Mouse (Mus musculus): ENCODE results near the gene Ybx1.
"Not testable (repeated sequence)": the region's sequence is repeated elsewhere in the genome, so short reads cannot be mapped to it uniquely, and the experiment has no call there.

The Ybx1 gene

DNA sequence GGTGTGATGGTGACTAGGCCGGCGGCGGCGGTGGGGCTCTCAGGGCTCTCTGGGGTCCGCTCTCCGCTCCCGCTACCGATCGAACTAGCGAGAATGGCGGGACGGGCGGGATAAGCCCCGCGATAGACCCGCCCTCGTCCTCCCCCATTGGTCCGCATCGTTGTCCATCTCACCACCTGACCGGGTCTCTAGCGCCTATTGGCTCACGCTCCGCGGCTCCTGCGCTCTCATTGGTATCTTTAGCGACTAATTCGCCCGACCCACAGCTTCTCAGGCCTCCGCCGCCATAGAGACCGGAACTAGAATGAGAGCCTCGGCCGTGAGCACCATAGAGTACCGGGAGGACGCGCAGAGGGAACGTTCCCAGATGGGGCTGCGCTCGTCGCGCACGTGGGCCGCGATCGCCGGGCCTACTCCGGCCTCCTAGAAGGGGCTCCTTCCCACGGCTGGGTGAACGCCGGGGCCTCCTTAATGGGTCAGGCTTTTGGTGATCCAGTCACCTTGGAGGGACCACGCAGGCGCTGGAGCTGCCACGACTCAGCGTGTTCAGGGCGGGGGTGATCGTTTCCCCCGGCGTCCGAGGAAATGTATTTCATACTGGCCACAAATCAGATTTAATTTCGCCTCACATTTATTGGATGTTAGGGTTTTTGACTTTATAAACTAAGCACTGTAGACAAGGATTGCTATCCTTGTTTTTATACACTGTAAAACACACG, at the start of gene Ybx1:
TSS of gene Ybx1 (minus strand) at position 190 of the 719 bp plus-strand sequence.
- in situ Hi-C loops (cut with MboI) = no loop called here

DNA sequence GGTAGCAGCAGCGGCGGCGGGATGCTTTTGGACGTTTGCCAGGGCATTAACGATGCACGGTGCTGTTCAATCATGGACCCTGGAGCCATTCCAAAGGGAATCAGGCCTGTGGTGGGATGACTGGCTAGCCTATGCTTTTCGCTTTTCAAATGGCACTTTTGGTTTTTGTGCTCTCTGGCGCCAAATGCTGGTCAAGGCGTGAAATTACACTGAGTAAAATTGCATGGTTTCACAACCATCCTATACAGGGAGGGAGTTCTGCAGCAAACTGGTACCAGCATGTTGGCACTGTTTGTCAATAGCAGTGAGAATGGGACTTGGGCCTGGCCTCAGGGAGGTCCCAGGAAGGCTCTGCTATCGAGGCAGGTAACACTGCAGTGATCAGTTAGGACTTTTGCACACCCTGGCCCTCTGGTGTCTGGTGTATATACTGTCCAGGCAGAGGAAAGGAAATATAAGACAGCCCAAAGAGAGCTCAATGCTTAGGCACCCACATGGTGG, 44.5 kb upstream of the Ybx1 start:
- in situ Hi-C loops (cut with MboI) = no loop called here

DNA sequence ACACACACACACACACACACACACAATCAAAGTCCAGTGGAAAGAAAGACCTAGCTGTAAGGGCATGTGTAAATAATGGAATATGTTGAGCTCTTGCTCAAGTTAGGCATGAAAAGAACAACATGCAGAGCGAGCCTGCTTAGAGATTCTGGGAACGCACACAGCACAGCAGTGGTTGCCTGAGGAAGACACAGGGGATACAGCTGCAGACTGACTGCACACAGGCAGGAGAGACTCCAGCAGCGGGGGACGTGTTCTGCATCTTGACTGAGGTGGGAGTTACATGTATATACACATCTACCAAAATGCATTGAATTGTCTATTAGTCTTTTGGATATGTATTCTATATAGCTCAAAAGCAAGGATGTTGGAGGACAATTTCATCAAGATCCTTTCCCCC, 44.0 kb upstream of the Ybx1 start:
- in situ Hi-C loops (cut with MboI) = no loop called here

DNA sequence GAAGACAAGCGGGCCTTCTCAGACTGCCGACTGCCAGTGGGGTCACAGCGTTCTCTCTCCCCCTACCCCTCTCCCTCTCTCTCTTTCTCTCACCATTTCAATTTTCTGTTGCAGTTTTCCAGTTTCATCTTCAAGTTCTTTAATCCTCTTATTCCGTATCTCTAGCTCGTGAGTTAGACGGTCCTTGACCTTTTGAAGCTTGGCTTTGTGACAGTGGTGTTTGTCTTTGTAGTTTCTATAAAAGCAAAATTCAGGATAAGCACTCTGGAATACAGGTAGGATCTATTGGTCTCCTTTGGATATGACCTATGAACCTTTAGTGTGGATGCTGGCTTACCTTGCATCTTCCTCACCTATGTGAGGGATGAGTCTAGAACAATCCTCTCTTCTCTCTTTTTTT, 39.1 kb upstream of the Ybx1 start:
- in situ Hi-C loops (cut with MboI) = no loop called here

DNA sequence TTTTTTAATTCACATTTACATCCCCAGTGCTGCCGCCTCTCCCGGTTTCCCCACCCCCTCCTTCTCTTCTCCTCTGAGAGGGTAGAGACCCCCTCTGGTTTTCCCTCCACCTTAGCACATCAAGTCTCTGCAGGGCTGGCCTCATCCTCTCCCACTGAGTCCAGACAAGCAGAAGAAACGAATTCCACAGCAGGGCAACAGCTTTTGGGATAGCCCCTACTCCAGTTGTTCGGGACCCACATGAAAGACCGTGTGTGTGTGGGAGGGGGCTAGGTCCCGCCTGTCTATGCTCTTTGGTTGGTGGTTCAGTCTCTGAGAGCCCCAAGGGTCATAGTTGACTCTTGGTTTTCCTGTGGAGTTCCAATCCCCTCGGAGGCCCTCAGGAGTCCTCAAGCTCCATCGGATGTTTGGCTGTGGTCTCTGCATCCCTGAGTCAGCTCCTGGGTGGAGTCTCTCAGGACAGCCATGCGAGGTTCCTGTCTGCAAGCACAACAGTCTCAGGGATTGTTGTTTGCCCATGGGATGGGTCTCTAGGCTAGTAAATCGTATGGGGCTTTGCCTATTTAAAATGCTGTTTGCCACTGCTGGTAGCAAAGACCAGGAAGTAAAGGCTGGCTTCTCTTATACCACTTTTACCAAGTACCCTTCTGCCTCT, 26.6 kb upstream of the Ybx1 start:
- in situ Hi-C loops (cut with MboI) = no loop called here

DNA sequence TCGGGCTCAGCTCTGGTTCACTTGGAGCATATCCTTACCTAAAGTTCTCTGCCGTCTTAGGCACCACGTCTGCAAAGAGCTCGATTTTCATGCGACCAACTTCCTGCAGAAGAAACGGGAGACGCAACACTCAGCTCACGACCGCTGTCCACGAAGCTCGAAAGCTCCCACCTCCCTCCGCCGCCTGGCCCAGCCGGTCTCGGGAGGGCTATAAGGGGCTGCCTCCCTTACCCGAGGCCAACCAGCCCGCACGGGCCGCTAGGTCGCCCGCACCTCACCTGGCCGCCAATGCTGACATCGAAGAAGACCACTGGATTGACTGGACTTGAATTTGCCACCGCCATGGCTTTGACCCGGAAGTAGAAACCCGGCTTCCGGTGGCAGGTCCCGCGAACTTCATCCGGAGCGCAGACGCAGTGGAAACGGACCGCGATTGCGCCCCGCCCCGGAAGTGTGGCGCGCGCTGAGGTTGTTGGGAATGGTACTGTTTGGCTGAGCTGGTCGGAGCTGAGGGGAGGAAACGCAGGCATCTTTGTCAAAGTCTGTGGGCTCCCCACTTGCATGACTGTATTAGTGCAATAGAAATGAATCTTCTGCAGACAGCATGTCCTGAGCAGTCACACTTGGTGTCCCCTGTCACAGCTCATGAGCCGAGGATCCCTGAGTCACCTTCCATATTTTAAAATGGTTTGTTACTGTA, 25.9 kb upstream of the Ybx1 start, which contains the start of gene Ppih:
TSS of gene Ppih (minus strand) at position 416 of the 700 bp plus-strand sequence.
- in situ Hi-C loops (cut with MboI) = no loop called here

DNA sequence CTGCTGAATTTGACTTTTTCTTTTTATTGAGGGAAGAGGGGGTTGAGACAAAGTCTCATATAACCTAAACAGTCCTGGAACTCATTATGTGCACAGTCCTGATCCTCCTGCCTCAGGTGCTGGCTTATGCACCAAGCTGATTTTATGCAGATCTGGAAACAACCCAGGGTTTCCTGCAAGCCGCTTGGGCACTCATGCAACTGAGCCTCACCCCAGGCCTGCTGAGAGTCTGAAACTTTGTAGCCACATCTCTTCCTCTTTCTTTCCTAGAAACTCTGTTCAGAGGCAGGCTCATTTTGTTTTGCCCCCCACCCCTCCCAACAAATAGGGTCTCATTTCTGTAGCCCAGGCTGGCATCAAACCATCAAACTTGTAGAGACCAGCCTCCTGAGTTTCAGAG, 19.4 kb upstream of the Ybx1 start:
- in situ Hi-C loops (cut with MboI) = no loop called here

DNA sequence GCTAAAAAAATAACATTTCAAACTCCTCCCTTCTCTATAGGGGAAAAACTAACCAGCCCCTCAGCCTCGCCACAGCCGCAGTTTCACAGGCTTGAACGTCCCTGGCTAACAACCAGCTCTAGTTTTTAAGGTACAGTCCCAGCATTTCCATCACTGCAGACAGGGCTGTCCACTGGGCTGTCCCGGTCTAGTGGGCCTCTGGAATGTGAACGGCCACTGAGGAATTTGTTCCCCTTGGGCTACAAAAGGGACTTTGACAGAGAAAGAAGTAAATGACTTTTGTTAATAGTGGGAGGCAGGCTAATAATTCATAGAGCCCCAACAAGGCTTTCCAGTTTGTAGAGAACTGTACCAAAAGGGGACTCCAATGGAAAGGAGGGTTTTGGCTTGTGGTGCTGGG, 11.0 kb upstream of the Ybx1 start:
- in situ Hi-C loops (cut with MboI) = no loop called here

DNA sequence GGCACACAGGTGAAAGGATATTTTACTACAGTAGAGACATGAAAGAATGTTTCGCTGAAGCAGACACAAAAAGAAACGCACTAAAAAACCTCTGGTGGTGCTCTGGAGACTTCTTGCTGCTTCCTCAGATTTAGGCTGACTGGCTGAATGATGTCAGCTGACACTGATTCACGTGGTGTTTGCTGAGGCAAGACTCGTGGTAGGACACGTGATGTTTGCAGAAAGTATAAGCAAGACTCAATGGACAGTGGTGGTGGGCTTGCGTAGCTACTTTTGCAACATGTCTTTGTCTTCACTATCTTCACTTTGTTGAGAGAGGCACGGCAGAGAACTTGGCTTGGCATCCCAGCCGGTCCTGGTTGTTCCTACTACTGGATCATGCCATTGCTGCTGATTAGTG, 8.9 kb upstream of the Ybx1 start:
- in situ Hi-C loops (cut with MboI) = no loop called here

DNA sequence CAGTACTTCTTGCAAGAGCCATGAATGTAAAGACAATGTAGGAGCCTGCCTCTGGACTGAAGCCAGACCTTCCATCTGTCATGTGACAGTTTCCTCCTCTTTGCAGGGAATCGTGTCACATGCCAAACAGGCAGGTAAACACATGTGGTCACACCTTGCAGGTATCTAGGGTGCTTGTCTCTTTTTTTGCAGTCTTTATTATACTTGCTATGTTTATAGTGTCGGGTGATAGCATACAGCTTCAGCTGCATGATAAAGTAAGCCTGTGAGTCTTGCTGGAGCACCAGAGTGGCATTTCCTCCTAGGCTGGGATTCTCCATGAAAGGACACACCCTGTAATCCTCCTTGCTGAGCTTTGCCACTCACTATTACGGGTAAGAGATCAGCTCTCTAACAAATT, 7.4 kb upstream of the Ybx1 start:
- in situ Hi-C loops (cut with MboI) = no loop called here

DNA sequence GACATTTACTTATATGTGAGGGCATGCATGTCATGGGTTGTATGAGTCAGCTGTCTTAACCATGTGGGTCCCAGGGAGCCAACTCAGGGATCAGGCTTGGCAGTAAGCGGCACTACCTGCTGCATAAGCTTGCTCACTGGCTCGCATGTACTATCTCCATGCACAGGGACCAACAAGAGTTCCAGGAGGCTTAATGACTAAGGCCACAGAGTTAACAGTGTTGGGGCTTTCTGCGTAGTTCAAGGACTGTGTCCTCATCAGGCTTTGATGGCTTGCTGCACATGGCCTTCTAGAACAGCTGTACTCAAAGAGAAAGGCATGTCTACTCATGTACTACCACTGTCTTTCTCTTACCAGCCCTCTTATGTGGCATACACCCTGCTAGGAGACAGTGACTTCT, 6.4 kb upstream of the Ybx1 start:
- in situ Hi-C loops (cut with MboI) = no loop called here

DNA sequence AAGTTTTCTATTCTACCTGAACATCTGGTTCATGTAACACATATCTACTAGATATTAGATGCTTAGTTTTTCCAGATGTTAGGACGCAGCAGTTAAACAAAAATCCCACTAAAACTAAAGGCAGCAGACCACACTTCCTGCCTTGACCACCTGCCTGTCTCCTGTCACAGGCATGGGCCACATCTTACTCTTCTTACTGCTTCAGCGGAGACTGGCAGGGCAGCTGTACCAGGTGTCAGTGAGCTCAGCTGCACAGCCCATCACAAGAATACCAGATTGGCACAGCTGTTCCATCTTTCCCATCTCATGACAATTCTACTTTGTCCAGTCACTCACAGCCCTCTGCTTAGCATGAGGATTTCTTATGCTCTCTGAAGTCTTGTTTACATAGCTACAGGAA, 3.0 kb upstream of the Ybx1 start:
- in situ Hi-C loops (cut with MboI) = no loop called here

DNA sequence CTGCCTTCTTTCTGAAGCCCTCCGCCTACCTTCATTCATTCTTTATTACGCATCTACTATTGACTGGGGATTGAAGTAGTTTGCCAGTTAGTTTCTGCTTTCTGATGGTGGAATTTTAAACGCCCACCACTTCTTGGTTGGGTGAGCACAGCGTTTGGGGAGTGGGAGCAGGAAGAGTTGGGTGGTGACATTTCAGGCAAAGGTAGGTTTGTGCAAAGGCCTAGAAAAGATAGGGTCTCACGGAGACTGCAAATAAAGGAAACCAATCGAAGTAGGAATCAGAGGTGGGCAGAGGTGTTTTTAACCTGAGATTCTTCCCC, 690 bp upstream of the Ybx1 start:
- in situ Hi-C loops (cut with MboI) = no loop called here

DNA sequence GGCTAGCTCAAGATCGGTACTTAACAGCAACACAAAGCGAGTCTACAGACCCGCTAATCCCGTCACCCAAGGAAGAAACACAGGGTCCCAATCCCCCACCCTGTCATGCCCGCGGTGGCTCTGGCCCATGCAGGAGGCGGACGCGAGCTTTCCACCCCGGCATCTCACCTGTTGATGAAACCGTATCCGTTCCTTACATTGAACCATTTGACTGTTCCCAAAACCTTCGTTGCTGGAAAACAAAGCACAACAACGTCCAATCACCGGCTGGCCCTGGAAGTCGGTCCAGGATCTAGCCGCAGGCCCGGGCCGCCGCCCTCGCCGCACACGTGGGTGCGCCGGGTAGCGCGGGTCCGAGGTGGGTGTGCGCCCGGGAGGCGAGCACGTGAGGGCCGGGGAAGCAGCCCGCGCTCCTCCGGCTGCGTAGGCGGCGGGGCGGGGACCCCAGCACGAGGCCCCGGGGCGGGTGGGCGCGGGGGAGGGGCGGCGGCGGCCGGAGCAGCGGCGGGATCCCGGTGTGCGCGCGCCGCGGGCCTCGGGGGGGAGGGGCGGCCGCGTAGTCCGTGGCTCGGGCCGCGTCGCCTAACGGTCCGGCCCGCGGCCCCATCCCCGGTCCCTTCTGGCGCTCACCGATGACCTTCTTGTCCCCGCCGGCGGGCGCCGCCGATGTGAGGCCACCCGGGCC, 688 bp downstream of the Ybx1 start:
- in situ Hi-C loops (cut with MboI) = no loop called here

DNA sequence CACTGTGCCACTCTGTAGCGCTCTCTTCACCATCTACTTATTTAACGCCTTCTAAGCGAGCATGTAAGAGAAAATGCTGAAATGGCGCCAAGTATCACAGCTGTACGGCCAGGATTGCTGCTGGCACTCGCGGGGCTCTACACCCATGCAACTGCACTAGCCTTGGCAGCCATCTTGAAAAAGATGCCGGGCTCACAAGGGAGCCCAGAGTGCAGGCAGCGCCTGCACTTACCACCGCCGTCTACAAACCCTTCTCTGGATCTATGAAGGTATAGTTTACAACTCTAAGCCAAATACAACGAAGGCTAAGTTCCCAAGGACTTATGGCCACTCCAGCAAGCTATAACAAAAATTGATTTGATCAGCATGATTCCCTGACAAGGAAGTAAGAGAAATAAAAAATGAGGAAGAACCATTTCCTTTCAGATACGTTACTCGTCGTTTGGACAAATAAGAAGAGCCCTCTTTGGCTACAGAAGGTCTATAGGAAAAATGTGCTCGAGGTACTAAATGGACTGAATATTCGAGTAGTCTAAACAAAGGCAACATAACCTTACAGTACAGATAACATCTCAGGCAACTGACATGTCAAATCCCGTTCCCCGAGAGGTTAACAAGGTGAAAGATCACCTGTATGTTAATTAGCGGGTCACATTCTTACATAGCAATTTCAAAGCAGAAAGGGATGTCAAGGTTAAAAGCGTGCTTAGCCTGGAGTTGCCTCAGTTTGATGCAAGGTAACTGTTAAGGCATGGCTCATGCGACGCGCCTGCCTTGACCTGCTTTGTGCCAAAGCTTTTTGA, 1.4 kb downstream of the Ybx1 start:
- in situ Hi-C loops (cut with MboI) = no loop called here

DNA sequence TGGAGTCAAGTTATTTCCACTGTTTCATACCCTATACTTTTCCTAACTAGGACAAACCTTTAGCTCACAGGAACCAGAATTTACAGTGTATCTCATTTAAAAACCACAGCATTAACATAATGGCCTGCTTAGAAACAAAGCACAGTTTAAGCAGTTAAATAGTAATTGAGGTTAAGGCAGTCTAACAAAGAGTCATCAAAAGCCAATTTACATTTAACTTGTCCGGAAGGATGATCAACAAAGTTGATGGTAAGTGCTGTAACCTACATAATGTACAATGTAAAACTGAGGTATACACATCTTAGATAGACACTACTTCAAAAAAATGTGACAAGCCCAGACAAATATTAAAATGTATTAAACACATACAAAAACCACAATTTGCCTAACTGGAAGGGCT, 2.5 kb downstream of the Ybx1 start:
- in situ Hi-C loops (cut with MboI) = no loop called here

DNA sequence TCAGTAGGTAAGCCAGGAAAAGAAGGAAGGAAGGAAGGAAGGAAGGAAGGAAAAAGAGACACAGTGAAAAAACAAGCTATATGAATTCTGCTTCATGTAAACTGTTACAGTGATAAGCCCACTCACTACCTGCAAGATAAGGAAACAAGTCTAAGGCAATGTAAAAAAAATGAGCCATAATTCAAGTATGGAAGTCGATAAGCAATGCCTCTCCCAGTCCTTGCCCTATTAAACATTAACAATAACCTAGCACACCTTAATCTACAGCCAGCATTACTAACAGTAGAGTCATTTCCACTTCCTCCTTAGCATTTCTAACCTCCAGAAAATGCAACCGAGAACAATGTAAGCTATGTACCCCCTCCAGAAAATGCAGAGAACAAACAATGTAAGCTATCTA, 9.1 kb downstream of the Ybx1 start:
- in situ Hi-C loops (cut with MboI) = no loop called here

DNA sequence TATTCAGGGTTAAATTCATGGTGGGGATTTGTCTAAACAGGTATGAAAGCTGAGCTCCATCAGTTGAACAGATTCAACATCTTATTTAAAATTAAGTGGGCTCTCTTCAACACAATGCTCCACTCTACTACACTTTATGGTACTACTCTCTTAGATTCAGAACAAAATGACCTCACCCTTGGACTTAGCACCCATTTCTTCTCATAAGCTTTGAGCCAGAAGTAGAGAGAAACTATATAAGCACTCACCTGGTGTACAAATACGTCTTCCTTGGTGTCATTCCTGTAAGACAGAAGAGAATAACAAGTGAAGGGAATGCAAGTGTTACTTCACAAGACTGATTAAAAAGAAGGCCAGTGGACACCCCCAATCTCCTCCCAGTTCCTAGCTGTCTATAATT, 9.5 kb downstream of the Ybx1 start:
- in situ Hi-C loops (cut with MboI) = no loop called here

DNA sequence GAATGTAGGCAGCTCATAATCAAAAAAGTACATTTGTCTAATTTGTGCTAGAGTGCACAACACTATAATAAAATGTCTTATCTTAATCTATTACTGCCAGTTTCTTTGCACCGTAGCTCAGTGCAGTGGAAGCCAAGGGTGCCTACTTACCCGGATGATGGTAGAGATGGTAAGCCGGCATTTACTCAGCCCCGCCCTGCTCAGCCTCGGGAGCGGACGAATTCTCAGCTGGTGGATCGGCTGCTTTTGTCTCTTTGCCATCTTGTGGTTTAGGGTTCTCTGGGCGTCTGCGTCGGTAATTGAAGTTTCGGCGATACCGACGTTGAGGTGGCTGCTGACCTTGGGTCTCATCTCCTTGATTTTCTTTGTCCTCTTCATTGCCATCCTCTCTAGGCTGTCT, 15.6 kb downstream of the Ybx1 start:
- in situ Hi-C loops (cut with MboI) = not testable (repeated sequence)

DNA sequence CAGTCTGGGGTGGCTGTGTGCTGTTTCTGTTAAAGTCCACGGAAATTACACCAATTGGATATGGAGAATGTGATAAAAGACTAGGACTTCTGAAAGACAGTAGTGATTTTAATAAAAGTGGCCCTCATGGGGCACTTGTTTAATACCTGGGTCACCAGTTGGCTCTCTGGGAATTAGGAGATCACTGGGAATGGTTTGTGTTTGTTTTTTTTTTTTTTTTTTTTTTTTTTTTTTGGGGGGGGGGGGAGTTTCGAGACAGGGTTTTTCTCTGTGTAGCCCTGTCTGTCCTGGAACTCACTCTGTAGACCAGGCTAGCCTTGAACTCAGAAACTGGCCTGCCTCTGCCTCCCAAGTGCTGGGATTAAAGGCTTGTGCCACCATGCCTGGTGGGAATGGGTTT, 18.7 kb downstream of the Ybx1 start:
- in situ Hi-C loops (cut with MboI) = no loop called here

DNA sequence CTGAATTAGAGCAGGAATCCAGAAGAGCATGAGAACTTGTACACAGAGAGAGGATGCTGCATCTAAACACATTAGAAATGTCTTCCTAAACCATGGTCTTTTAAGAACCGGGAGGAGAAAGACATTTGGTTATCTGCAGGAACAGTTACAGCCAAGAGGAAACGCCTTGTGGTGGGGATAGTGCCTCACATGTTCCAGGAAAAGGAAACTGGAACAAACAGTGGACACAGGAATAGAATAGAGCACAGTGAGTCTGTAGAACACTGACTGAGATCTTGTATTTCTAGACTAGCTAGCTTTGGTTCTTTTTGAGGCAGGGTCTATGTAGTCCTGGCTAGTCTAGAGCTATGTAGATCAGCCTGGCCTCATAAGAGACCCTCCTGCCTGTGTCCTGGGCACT, 19.2 kb downstream of the Ybx1 start:
- in situ Hi-C loops (cut with MboI) = no loop called here

DNA sequence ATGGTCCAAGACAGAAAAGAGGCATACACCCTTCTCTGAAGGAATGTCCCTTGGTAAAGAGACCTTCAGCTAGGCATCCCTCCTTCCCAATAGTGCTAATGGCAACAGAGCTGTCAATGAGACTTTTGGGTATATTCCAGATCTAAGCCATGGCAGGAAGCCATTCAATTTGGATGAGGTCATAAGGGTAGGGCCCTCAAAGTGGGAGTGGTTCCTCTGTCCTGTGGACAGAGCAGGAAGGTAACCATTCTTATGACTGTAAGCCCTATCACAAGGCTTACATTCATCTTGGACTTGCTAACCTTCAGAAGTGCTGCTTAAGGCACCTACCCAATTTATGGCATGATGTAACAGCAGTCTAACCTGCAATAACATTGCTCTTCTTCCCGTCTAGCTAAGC, 19.8 kb downstream of the Ybx1 start:
- in situ Hi-C loops (cut with MboI) = no loop called here

All from mature B cell (primary cell).